ENCODE assay signal across 15 mouse cellular contexts in the genomic region with DNA sequence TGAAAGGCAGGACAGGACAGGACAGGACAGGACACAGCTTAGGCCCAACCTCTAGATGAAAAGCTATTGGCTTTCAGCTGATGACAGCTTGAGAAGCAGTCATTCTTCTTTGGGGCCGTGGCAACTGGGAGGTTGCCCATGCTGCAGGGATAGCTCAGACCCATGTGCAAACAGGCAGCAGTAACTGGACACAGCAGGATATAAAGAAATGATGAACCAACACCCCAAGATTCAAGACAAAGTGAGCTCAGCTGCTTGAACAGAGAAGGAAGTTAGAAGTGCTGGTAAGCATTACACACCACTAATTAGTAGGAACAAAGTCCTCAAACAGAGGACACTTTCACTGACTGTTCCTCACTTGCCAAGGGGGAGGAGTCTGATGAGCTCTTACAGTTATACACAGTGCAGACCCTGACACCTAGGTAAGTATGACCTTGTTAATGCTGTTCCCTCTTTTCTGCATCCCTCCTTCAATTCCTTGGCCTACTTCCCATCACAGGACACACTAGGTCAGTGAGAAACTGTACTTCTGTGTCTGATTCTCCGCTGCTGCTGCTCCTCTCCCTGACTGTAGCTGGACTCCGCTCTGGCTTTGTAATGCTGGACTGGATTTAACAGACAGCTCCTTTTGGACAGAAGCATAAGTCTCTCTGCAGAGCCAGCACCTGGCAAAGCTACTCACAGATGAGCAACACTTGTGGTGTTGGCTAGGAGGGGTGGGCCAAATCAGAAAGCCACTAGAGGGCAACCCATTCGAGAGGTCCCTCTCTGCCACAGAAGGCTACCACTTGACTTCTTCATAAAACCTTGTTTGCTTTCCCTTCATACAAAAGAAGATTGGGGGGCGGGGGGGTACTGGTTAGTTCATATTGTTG. TPM values are rescaled to one million over a fixed set of nuclear protein-coding genes. Genes with fewer than 3 reads are reported as not detected.
DNase-seq lines count a peak whose midpoint lies in the region; ATAC-seq and TF ChIP-seq lines count a peak whose summit lies in the region.
"Had no signal": no experiment of that assay in that cellular context is flagged by ENCODE, and none has a peak within 500 bp of the region (broad histone marks: within the 10 kb centered on the region; RNA-seq: fewer than 3 reads in every experiment).

No protein-coding gene starts in this region.

- peaks cover 3% of the 10 kb centered on the region for H3K4me1 ChIP-seq in heart, embryonic 10.5 days
- H3K4me1 ChIP-seq in heart, embryonic 11.5 days (ENCODE audit: control insufficient read depth, insufficient read depth, low read length): peaks cover 3% of the 10 kb centered on the region; the same call in 1 of the 2 replicates
- H3K4me1 ChIP-seq in liver, adult 2 months (ENCODE audit: control insufficient read depth, insufficient read depth, low read length): 0 out of 2 replicates have a peak, but pooled peaks cover 2% of the 10 kb centered on the region
- no peaks in the 10 kb centered on the region for H3K4me1 ChIP-seq in intestine, postnatal 0 days (replicated peaks; ENCODE audit: control insufficient read depth, insufficient read depth, low read length)
- H3K4me1 ChIP-seq in forebrain, embryonic 11.5 days (replicated peaks; ENCODE audit: control insufficient read depth, insufficient read depth, low read length): no peaks in the 10 kb centered on the region
- H3K4me1 ChIP-seq: hindbrain, embryonic 10.5 days; neural tube, embryonic 13.5 days had no signal

- TF ChIP-seq POLR2A in liver, adult 2 months (IDR thresholded peaks at IDR 0.05; ENCODE audit: extremely low read depth, insufficient read depth, low read length): no peak

- WGBS in heart, embryonic 10.5 days: 82% methylated on average over 5 of the region's 5 CpGs
- WGBS in heart, embryonic 11.5 days (ENCODE audit: insufficient replicate concordance): 86% methylated on average over 5 of the region's 5 CpGs
- 80% methylated on average over 5 of the region's 5 CpGs for WGBS in liver, adult 2 months
- 82% methylated on average over 5 of the region's 5 CpGs for WGBS in intestine, postnatal 0 days
- 93% methylated on average over 5 of the region's 5 CpGs for WGBS in forebrain, embryonic 11.5 days

- H3K27ac ChIP-seq in heart, embryonic 10.5 days: no peak overlapping the region
- no peak overlapping the region for H3K27ac ChIP-seq in heart, embryonic 11.5 days (ENCODE audit: low read depth, low read length)
- H3K27ac ChIP-seq in liver, adult 2 months (replicated peaks; ENCODE audit: insufficient read depth, low read depth, low read length): no peak overlapping the region
- no peak overlapping the region for H3K27ac ChIP-seq in intestine, postnatal 0 days (ENCODE audit: low read depth, low read length)
- no peak overlapping the region for H3K27ac ChIP-seq in forebrain, embryonic 11.5 days (ENCODE audit: low read depth, low read length)
- H3K27ac ChIP-seq: hindbrain, embryonic 10.5 days; neural tube, embryonic 13.5 days had no signal

- ATAC-seq in heart, embryonic 11.5 days (replicated peaks; ENCODE audit: insufficient number of reproducible peaks, low FRiP score, low TSS enrichment): no peak
- ATAC-seq in intestine, postnatal 0 days: peak; percentile 83
- ATAC-seq in forebrain, embryonic 11.5 days (replicated peaks; ENCODE audit: low FRiP score): no peak
- ATAC-seq: forebrain, embryonic 16.5 days; liver, postnatal 0 days had no signal

- H3K27me3 ChIP-seq in heart, embryonic 10.5 days (ENCODE audit: insufficient read depth, poor library complexity, severe bottlenecking): no peaks in the 10 kb centered on the region
- no peaks in the 10 kb centered on the region for H3K27me3 ChIP-seq in heart, embryonic 11.5 days (ENCODE audit: control insufficient read depth, insufficient read depth, low read length)
- H3K27me3 ChIP-seq in liver, adult 2 months (ENCODE audit: control insufficient read depth, insufficient read depth, low read length): no peaks in the 10 kb centered on the region
- H3K27me3 ChIP-seq in intestine, postnatal 0 days (replicated peaks; ENCODE audit: control insufficient read depth, insufficient read depth, low read length): no peaks in the 10 kb centered on the region
- H3K27me3 ChIP-seq in forebrain, embryonic 11.5 days (ENCODE audit: control insufficient read depth, insufficient read depth, low read length): no peaks in the 10 kb centered on the region
- H3K27me3 ChIP-seq: heart, embryonic 12.5 days; neural tube, embryonic 13.5 days had no signal

- peaks cover 9% of the 10 kb centered on the region for H3K79me2 ChIP-seq in liver, adult 2 months (ENCODE audit: control insufficient read depth, insufficient read depth, low read length)

- peaks cover 33% of the 10 kb centered on the region for H3K36me3 ChIP-seq in heart, embryonic 10.5 days
- H3K36me3 ChIP-seq in heart, embryonic 11.5 days (ENCODE audit: control insufficient read depth, insufficient read depth, low read length): 0 out of 2 replicates have a peak, but pooled peaks cover 3% of the 10 kb centered on the region
- H3K36me3 ChIP-seq in liver, adult 2 months (ENCODE audit: control insufficient read depth, insufficient read depth, low read length): peaks cover 28% of the 10 kb centered on the region
- peaks cover 38% of the 10 kb centered on the region for H3K36me3 ChIP-seq in intestine, postnatal 0 days (ENCODE audit: control insufficient read depth, insufficient read depth)
- no peaks in the 10 kb centered on the region for H3K36me3 ChIP-seq in forebrain, embryonic 11.5 days (ENCODE audit: control insufficient read depth, insufficient read depth, low read length)

- no peak overlapping the region for H3K4me2 ChIP-seq in heart, embryonic 11.5 days
- no peak overlapping the region for H3K4me2 ChIP-seq in intestine, postnatal 0 days (replicated peaks; ENCODE audit: low read depth)
- H3K4me2 ChIP-seq in forebrain, embryonic 11.5 days (ENCODE audit: low read depth, low read length, severe bottlenecking): no peak overlapping the region
- H3K4me2 ChIP-seq: heart, embryonic 12.5 days; neural tube, embryonic 13.5 days had no signal

- no peak overlapping the region for H3K9ac ChIP-seq in heart, embryonic 11.5 days (ENCODE audit: low read depth, low read length)
- no peak overlapping the region for H3K9ac ChIP-seq in liver, adult 2 months (ENCODE audit: low read depth, low read length)
- no peak overlapping the region for H3K9ac ChIP-seq in intestine, postnatal 0 days (ENCODE audit: low read depth, low read length)
- no peak overlapping the region for H3K9ac ChIP-seq in forebrain, embryonic 11.5 days (ENCODE audit: low read length)
- H3K9ac ChIP-seq: heart, embryonic 12.5 days; liver, postnatal 0 days; neural tube, embryonic 13.5 days had no signal

- DNase-seq in heart, embryonic 10.5 days (ENCODE audit: low spot score): peak; percentile 74
- DNase-seq in liver, adult 2 months (ENCODE audit: extremely low read depth, low read depth, low spot score): peak; percentile 34
- no peak for DNase-seq in liver
- peak; percentile 40 for DNase-seq in skeletal muscle tissue, adult 2 months (ENCODE audit: low read depth, low spot score)
- DNase-seq in layer of hippocampus, adult 11-12 months (ENCODE audit: low spot score): no peak
- no peak for DNase-seq in forebrain, embryonic 11.5 days (ENCODE audit: low spot score)
- DNase-seq: cerebellum, adult 11-12 months; liver, postnatal 0 days; right cerebral cortex, postnatal 25 days had no signal

- no peak overlapping the region for H3K4me3 ChIP-seq in heart, embryonic 10.5 days
- H3K4me3 ChIP-seq in heart, embryonic 11.5 days (ENCODE audit: low read depth, low read length): no peak overlapping the region
- H3K4me3 ChIP-seq in liver, adult 2 months (ENCODE audit: insufficient read depth, low read depth, low read length): no peak overlapping the region
- no peak overlapping the region for H3K4me3 ChIP-seq in intestine, postnatal 0 days (ENCODE audit: low read depth, low read length)
- H3K4me3 ChIP-seq in forebrain, embryonic 11.5 days (ENCODE audit: low read depth, low read length): no peak overlapping the region
- H3K4me3 ChIP-seq: heart, embryonic 12.5 days; hindbrain, embryonic 10.5 days; neural tube, embryonic 13.5 days had no signal

- no peaks in the 10 kb centered on the region for H3K9me3 ChIP-seq in heart, embryonic 10.5 days
- no peaks in the 10 kb centered on the region for H3K9me3 ChIP-seq in heart, embryonic 11.5 days (replicated peaks; ENCODE audit: control insufficient read depth, low read length)
- H3K9me3 ChIP-seq in intestine, postnatal 0 days (ENCODE audit: control insufficient read depth): no peaks in the 10 kb centered on the region
- no peaks in the 10 kb centered on the region for H3K9me3 ChIP-seq in forebrain, embryonic 11.5 days (ENCODE audit: control insufficient read depth, low read length)
- H3K9me3 ChIP-seq: heart, embryonic 12.5 days; hindbrain, embryonic 10.5 days; neural tube, embryonic 13.5 days had no signal

- no peak for TF ChIP-seq CTCF in liver, adult 2 months (IDR thresholded peaks at IDR 0.05; ENCODE audit: low read depth, low read length)
- TF ChIP-seq CTCF in intestine, postnatal 0 days (IDR thresholded peaks at IDR 0.05; ENCODE audit: low read depth): no peak

RNA-seq across cellular contexts. Expression of a gene that starts 35.3 kb away (rescaled TPM):
- polyA plus RNA-seq in heart, embryonic 10.5 days (2016; fragmentation: Nextera tagmentation; extraction: Ambion mirVana): 72.6 TPM in 2 replicates
- 62.4 and 64.4 TPM in 2 replicates for polyA plus RNA-seq in heart, embryonic 11.5 days (2014; fragmentation: Nextera tagmentation; extraction: Ambion mirVana)
- 60.9 and 70.4 TPM in 2 replicates for total RNA-seq in liver, adult 2 months (2014; rRNA removed)
- 17.6 and 19.3 TPM in 2 replicates for polyA plus RNA-seq in liver, adult 2 months (2012; rRNA removed)
- 49.1 and 50.0 TPM in 2 replicates for polyA plus RNA-seq in intestine, postnatal 0 days (2015; fragmentation: Nextera tagmentation; extraction: Ambion mirVana)
- 79.2 and 85.9 TPM in 2 replicates for polyA plus RNA-seq in forebrain, embryonic 11.5 days (2014; fragmentation: Nextera tagmentation; extraction: Ambion mirVana)

RNA-seq across cellular contexts. Expression of a gene that starts 35.5 kb away (rescaled TPM):
- polyA plus RNA-seq in heart, embryonic 10.5 days (2016; fragmentation: Nextera tagmentation; extraction: Ambion mirVana): 2.0 and 3.6 TPM in 2 replicates
- polyA plus RNA-seq in heart, embryonic 11.5 days (2014; fragmentation: Nextera tagmentation; extraction: Ambion mirVana): 4.0 and 5.6 TPM in 2 replicates
- total RNA-seq in liver, adult 2 months (2014; rRNA removed): 4.1 and 5.9 TPM in 2 replicates
- 5.8 and 8.5 TPM in 2 replicates for polyA plus RNA-seq in liver, adult 2 months (2012; rRNA removed)
- polyA plus RNA-seq in intestine, postnatal 0 days (2015; fragmentation: Nextera tagmentation; extraction: Ambion mirVana): 3.0 and 3.3 TPM in 2 replicates
- 5.0 and 6.2 TPM in 2 replicates for polyA plus RNA-seq in forebrain, embryonic 11.5 days (2014; fragmentation: Nextera tagmentation; extraction: Ambion mirVana)

Comparison
In these comparisons a context has a peak if more than half of its experiments do, and no peak if none do; other contexts are left out.
1. DNase-seq: peak in heart, embryonic 10.5 days (single experiment), liver, adult 2 months (single experiment) and skeletal muscle tissue, adult 2 months (single experiment); none in liver (single experiment), layer of hippocampus, adult 11-12 months (single experiment) and forebrain, embryonic 11.5 days (single experiment).